Mouse (Mus musculus) kidney, adult 8-10 months (tissue): ENCODE results near the gene Sv2c.
"Not testable (repeated sequence)": the region's sequence is repeated elsewhere in the genome, so short reads cannot be mapped to it uniquely, and the experiment has no call there.

Experiments used
- DNase-seq, 2 experiments: peaks; one replicate each; pipeline ENCODE4 v3.0.0; 2022

Gene Sv2c

GRCm38 (mm10) chr13:96045396-96045795 is 87.0 kb downstream of the Sv2c start:
- no peak for DNase-seq

GRCm38 (mm10) chr13:96040275-96041042 is 91.9 kb downstream of the Sv2c start:
- DNase-seq, result no peak

- DNase-seq, result no peak
Observed at GRCm38 (mm10) chr13:96039536-96039935, 92.8 kb downstream of the Sv2c start.

GRCm38 (mm10) chr13:96030368-96031223 is 101.8 kb downstream of the Sv2c start:
- peak; percentile 1 to 46 for DNase-seq

GRCm38 (mm10) chr13:96023858-96024257 is 108.5 kb downstream of the Sv2c start:
- no peak for DNase-seq

GRCm38 (mm10) chr13:96015516-96015915 is 116.9 kb downstream of the Sv2c start:
- no peak for DNase-seq

GRCm38 (mm10) chr13:96010861-96011511 is 121.4 kb downstream of the Sv2c start:
- no peak for DNase-seq

- DNase-seq, result no peak
Observed at GRCm38 (mm10) chr13:96008975-96009374, 123.4 kb downstream of the Sv2c start.

- no peak for DNase-seq
Observed at GRCm38 (mm10) chr13:96008154-96008553, 124.2 kb downstream of the Sv2c start.

- DNase-seq, result no peak
Observed at GRCm38 (mm10) chr13:96003539-96003938, 128.8 kb downstream of the Sv2c start.

- DNase-seq, result no peak
Observed at GRCm38 (mm10) chr13:96002475-96002874, 129.9 kb downstream of the Sv2c start.

GRCm38 (mm10) chr13:95999396-95999795 is 133.0 kb downstream of the Sv2c start:
- DNase-seq, result peak; percentile 21 to 23

- DNase-seq, result no peak
Observed at GRCm38 (mm10) chr13:95997294-95997693, 135.1 kb downstream of the Sv2c start.

- peak; percentile 49 to 64 for DNase-seq
Observed at GRCm38 (mm10) chr13:95994705-95995703, 137.4 kb downstream of the Sv2c start.

- DNase-seq, result no peak
Observed at GRCm38 (mm10) chr13:95988181-95988580, 144.2 kb downstream of the Sv2c start.

- DNase-seq, result no peak
Observed at GRCm38 (mm10) chr13:95987147-95987546, 145.2 kb downstream of the Sv2c start.

GRCm38 (mm10) chr13:95986375-95986774 is 146.0 kb downstream of the Sv2c start:
- peak in 1 of 2 experiments; percentile 32 for DNase-seq

- DNase-seq, result no peak
Observed at GRCm38 (mm10) chr13:95975225-95975624, 157.2 kb downstream of the Sv2c start.

GRCm38 (mm10) chr13:95974106-95974505 is 158.3 kb downstream of the Sv2c start:
- no peak for DNase-seq

- DNase-seq, result peak; percentile 69 to 83
Observed at GRCm38 (mm10) chr13:95973368-95973958, 158.9 kb downstream of the Sv2c start.

GRCm38 (mm10) chr13:95968031-95968430 is 164.3 kb downstream of the Sv2c start:
- not testable (repeated sequence) for DNase-seq

GRCm38 (mm10) chr13:95966791-95967190 is 165.6 kb downstream of the Sv2c start:
- DNase-seq, result no peak
